Mouse (Mus musculus): ENCODE data around the gene Rapgef3. TPM values are rescaled to one million over a fixed set of nuclear protein-coding genes. Genes with fewer than 3 reads are reported as not detected.
A peak's percentile ranks its signal among the peaks of the same experiment; 100 is the strongest.

Rapgef3 gene
- polyA plus RNA-seq (2017; shearing (Covaris generic)): 1 to 10 TPM in 1 of 2 experiments, under 1 TPM in 1; 0.31 to 1.5 TPM

DNA sequence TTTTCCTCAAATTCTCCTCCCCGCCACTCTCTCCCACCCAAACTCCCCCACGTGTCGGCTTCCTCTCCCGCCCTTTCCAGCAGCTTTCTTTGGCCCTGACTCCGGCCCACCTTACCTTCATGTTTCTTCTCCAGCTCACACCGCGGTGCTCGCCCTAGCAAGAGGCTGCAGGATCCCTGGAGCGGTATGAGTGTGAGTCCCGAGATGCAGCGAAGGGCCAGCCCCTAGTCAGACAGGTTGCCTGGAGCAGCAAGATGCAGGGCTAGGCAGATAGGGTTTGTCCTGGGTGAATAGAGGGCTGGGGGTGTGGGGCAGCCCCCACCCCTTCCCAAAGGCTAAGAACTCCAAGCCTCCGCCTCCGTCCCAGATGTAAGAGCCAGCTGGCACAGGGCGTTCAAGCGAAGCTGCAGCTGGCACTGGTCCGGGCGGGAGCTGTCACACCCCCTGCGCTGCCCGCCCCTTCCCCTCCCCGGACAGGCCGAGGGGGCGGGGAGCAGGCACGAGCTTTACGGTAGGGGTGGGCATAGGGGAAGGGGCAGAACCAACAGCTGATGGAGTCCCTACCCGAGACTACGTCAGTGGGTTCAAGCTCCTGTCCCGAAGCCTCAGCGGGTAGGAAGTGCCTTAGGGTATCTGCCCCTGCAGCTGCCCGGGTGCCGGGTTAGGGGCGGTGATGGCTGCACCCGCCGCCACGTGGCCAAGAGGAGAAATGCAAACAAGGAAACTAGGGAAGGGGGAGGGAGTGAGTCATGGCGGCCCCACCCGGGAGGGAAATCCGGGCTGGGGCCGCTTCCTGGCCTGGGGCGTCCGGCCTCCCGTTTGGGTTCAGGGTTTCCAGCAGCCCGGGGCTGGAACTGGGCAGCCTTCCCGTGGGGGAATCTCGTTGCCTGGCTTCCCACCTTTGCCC, at the start of gene Rapgef3:
Gene Rapgef3, minus strand, starts transcription at position 693 of the 907 bp plus-strand sequence.
- peak; percentile 90 for ATAC-seq

DNA sequence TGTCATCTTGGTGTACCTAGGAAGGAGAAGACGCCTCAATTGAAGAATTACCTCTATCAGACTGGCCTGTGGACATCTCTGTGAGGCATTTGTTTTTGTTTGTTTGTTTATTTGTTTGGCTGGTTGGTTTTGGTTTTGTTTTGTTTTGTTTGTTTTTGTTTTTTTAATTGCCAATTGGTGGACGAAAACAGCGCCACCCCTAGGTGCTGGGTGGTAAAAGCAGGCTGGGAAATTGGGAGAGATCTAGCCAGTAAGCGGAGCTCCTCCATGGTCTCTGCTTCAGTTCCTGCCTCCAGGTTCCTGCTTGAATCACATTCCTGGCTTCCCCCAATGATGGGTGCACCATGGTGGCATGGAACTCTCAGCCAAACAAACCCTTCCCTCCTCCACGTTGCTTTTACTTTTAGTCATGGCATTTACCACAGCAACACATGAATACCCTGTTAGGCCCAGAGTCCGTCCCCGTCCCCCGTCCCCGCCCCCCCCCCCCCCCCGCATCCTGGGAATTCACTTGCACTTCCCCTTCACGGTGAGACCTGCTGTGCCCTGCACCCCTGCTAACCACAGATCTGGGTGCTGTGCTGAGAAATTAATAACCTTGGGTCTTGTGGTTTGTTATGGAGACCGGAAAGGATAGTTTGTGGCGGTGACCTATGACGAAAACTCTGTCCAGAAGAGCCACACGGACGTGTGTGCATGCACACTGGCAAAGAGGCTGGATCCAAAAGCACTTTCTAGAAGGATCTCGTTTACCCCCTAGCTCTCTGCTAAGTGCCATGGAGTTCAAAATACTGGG, 48.6 kb upstream of the Rapgef3 start:
- ATAC-seq: no peak

DNA sequence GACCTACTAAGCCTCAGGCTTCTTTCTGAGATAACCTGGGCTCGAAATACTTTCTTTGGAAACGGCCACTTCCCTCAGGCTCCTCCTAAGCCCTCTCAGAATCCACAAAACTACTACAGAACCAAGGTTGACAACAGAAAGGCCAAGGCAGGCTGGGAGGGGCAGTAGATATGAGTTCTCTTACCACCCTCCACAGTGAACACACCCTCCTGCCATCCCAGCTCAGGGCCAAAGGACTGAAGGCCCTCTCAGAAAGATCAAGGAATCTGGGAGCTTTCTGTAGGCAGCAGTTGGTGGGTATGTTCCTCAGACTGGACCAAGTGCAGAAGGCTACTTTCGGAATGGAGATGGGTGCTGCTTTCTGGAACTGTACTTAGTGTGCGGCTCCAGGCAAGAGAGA, 47.5 kb upstream of the Rapgef3 start:
- no peak for ATAC-seq

DNA sequence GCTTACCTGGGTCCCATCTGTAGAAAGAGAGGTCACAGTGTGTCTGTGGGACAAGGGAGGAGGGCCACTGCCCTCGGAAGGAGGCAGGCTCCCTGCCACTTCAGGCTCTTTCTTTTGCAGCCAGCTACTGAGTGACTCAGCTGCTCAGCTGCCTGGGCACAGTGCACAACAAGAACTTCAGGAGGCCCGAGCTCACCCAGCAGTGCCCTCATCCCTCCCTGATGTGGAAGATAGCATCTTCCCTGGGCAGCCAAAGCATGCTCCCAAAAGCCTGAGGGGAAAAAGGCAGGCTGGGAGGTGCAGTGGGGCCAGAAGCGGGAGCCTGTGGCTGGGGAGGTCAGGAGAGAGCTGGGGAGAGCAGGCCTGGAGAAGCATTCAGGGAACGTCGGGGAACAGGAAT, 46.9 kb upstream of the Rapgef3 start:
- no peak for ATAC-seq

DNA sequence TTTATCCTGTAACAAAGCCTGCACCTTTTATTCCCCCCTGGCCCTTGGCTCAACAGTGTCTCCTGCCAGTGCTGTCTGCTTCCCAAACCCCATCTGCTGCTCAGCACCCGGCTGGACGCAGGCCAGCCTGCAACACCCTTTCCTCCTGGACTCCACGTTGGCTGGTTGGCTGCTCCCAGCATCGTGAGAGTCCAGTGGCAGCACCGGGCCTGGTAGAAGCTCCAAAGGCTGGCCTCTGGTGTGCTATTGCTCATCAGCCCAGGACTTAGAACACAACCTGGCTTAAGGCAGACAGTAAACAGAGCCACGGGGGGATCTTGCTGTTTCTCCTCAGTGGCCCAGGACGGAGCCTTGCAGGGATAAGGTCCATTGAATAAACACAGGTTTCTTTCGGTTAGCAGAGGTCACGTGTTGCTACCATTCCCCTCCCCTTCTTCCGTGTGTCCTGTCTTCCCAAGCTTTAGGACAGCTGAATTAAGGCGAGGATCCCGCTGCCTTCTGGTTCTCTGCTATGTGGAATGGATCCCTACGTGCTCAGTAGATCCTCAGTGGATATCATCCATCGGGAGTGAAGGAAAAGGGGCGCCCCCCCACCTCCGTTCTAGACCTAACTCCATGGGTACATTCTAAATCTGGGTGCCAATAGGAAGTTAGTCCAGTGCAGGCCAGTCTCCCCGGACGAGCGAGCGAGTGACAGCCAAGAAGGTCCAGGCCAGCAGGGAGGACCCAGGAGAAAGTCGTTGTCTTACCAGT, 45.9 kb upstream of the Rapgef3 start:
- ATAC-seq: no peak

DNA sequence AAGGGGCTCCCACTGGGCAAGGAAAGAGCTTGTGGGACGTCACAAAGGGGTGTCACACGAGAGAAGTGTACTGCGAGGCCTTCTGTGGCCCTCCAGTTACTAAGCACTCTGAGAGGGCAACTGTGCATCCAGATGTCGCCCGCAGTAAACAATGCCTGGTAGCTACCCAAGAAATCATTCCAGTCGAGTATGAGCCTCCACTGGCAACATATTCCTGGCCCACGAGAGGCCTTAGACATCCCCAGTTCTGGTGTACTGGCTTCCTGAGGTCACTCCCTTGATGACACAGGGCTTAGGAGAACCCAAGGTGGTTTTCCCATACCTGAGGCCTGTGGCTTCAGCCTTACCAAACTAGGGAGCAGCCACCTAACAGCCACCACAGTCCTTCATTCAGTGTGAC, 45.1 kb upstream of the Rapgef3 start:
- ATAC-seq: no peak

DNA sequence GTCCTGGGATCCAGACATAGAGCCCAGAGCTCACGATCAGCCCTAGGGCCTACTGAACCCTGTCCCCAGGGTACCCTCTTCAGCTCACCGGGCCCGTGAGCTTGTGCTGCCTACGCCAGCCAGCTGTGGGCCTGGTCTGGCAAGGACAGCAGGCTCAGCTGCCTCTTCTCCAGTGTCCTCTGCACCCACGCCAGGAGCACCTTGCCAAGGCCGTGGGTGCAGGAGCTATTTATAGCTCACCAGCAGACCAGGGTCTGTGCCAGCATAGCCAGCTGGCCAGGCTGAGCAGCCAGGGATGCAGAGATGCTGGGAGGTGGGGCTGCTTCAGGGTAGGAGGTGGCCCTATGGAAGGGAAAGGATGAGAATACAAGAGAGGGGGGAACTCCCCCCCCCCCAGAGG, 44.4 kb upstream of the Rapgef3 start:
- no peak for ATAC-seq

DNA sequence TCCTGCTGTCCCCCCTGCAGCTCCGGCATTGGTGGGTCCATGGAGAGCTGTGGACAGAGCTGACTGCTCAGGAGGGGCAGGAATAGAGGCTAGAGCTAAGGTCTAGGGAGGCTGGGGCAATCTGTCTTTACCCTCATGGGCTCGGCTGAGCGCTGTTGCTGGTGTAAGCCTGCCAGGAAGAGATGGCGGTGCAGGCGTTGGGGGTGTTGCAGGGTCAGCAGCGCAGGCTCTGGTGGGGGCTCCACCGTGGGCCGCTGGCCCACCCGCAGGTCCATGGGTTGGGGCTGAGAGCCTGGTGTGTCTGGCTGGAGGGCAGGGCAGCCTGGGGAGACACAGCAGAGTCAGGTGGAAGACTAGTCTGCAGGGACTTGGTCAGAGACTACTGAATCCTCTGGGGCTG, 43.5 kb upstream of the Rapgef3 start:
- ATAC-seq: no peak

DNA sequence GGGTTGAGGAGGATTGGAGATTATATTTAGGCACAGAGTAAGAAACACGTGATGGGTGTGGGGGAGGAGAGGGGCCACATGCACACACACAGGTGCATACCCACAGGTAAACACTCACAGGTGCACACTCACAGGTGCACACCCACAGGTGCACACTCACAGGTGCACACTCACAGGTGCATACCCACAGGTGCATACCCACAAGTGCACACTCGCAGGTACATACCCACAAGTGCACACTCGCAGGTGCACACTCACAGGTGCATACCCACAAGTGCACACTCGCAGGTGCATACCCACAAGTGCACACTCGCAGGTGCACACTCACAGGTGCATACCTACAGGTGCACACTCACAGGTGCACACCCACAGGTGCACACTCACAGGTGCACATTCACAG, 42.6 kb upstream of the Rapgef3 start:
- no peak for ATAC-seq

DNA sequence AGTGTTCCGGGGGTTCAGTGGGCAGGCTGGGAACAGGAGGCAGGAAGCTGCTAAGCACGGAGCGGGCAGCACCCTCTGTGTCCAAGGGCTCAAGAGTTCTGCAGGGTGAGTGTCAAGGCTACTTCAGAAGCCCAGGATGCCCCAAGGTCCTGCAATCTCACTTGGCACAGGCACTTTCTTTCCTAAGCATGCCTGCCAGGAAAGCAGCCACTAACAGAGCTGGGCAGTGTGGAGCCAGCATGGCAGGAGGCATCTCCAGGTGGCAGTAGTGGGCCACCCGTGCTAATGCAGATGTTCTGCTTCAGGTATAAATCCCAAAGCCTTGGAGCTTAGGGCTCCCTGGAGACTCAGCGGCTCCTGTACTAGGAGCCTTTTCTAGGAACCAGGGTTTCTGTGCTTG, 42.2 kb upstream of the Rapgef3 start:
- no peak for ATAC-seq

DNA sequence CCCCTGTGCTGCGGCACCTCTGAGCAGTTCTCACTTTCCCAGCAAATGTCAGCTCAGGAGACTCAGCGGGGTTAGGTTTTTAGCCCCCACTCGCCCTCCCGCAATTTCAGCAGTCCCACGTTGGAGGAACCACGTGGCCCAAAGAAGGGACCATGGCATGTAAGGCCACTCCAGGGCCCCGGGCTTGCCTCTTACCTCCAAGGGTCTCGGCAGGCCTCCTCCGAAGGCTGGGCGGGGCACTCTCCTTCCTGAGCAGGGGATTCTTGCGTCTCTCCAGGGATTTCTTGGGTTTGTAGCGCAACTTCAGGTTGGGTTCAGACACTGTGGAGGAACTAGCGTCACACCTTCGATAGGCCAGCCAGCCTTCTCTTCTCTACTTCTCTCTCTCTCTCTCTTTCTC, 41.4 kb upstream of the Rapgef3 start:
- no peak for ATAC-seq

DNA sequence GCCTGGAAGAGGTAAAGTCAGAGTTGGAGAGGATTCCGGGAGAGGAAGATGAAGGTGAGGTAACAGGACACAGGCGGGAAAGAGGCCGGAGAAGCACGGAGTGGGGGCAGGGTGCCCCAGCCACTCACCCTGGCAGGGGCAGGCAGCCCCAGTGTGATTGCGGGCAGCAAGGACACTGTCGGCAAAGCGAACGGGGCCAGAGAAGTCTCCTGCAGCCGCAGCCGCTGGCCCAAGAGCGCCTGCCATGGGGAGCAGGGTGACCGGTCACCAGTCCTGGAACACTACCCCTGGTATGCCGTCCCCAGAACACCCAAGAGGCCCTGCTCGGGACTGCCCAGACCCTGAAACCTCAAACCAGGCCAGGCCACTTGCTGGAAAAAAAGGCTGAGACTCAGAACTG, 40.8 kb upstream of the Rapgef3 start:
- no peak for ATAC-seq

DNA sequence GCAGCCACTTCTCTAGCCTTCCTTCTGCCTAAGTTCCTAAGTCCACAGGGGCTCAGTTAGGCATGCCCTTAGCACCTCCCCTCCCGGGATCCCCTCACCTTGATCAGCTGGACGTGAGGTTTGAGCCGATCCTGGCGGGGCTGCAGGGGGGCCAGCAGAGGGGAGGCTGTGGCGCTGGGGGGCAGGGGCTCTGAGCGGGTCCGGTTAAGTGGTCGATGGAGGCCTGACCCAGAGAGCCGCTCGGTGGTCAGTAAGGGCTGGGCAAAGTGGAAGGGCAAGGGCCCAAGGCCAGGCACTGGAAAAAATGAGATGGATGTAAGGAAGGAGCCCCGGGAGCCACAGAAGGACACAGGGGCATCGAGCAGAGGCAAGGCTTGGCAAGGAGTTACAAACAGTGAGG, 40.1 kb upstream of the Rapgef3 start:
- no peak for ATAC-seq

DNA sequence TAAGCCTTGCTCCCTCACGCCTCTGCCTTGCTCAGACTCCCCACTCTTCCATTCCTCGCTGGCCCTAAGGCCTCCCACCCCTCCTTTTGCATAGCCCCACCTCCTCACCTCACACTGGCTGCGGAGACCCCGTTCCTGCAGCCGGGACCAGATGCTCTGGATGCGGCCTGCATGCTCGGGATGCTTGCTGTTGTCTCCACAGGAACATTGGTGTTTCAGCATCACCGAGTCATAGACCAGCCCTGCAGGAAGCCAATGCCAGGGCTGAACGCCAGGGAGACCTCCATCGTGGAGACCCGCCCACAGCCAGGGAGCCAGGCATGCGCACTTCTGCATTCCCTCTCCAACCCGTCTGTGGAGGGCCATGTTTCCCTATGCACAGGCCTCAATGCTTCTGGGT, 34.8 kb upstream of the Rapgef3 start:
- ATAC-seq: no peak

DNA sequence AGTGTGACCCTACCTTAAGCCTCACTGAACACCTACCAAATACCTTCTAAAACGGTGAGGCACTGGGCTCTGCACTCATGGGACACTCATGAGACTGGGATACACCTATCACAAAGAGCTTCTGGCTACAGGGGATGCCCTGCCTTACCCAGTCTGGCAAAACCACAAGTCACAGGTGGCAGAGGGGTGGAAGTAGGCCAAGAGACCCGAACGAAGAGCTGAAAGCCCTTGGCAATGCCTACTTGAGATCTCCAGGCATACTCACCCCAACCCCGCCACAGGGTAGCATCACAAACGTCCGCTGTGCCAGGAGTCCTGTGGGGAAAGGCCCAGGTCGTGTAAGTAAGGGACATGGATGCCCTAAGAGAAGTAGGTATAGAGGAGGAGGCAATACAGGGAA, 34.0 kb upstream of the Rapgef3 start:
- ATAC-seq: no peak

DNA sequence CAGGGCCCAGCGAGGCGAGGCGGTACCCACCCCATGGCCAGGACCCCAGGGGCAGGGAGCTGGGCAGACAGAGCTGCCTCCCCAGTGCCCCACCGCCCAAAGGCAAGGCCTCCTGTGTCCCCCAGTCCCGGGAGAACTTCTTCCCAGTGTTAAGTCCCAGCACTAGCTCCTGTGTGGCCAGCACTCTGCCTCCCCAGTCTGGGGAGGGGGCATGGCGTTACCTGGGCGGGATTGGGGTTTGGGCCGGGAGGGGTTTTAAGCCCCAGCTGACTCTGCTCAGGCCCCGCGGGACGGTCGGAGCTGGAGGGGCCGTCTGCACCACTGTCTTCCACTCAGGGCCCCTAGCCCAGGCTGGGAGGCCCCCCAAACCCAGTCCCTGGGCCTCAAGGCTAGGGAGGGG, 33.1 kb upstream of the Rapgef3 start:
- ATAC-seq: no peak

DNA sequence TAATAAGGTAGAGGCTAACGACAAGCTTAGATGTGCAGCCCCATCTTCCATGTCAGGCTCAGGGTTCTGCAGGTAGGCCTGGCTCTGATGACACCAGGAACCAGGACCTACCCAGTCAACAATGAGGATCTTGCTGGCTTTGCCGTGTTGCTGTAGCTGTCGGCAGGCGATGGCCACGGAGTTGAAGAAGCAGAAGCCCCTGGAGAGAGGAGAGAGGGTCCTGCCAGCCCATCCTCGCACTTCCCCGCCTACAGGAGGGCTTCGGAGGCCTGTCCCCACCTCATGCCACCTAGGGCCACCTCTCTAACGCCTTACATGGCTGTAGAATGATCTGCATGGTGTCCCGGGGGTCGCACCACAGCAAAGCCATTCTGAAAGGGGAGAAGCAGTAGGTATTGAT, 31.7 kb upstream of the Rapgef3 start:
- ATAC-seq: no peak

DNA sequence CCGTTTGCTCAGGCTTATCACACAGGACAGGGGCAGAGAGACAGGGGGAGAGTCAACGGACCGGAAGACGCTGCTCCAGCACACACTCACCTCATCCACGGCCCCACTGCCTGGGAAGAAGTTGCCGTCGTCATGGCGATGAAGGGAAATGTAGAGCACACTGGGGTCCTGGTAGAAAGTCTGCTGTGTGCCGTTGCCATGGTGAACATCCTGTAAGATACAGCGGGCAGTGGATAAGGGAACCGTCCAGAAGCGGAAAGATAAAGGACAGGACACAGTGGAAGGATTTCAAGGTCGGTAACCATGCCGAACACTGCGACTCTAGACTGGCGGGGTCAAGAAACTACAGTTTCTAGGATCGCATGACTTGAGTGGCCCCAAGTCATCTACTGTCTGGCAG, 30.4 kb upstream of the Rapgef3 start:
- ATAC-seq: no peak

DNA sequence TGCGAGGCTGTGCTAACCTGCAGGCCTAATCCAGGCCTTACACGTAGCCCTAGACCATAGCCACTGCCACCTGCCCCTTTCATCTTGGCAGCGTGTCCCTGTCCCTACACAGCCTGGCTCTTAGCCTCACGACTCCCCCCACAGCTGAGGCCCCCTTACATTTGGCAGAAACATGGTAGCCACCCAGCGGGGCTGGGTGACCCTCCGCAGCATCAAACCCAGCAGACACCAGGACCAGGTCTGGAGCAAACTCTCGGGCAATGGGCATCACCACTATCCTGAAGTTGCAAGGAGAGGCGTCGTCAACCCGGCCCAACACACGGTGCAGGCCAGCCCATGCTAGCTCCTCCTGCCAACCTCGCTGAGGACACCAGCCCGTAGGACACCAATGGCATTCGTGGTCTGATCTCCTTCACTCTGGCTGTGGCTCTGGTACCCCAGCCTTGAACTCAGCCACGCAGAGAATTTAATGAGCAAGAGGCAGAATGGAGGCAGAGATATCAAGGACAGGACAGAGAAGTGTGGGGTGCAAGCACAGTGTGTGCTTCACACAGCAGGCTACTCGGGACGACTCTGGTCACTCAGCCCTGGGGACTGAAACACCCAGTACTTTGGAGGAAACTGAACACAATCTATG, 29.0 kb upstream of the Rapgef3 start:
- no peak for ATAC-seq

DNA sequence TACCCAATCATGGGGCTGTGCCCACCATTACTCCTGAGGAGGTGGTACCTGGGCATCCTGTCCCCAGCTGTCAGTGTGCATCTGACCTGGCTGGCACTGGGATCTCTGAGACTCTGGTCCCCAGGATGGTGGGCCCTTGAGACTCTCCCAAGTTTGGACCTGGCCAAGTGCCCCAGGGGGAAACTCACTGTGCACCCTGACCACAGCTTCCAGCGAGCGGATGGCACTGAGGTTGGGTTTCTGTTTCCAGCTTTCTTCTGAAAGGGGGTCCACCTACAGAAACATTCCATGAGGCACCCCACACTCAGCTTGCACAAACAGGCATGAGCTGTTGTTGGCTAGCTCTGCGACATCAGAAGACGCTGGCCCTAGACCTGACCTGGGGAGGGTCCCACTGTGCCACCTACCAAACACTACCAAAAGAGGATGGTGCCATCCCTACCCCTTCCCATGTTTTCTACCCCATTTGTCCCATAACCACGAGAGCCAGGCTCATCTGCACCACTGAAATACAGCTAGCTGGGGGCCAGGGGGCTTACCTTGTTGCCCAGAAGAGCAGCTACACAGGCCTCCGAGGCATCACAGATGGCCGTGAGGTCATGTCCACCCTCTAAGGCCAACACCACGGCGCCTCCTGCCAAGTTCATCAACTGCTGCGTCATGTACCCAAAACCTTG, 27.9 kb upstream of the Rapgef3 start:
- no peak for ATAC-seq

DNA sequence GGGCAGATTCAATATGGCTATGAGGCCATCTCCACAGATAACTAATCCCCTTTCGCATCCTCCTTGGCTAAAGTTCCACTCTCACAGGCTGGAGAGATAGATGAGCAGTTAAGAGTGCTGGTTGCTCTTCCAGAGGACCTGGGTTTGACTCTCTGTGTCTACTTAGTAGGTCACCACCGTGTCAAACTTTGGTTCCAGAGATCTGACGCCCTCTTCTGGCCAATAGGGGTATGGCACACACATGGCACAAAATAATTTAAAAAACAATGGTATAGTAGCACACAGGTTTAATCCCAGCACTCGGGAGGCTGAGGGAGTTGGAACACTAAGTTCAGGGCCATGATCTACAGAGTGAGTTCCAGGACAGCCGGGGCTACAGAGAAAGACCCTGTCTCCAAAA, 26.5 kb upstream of the Rapgef3 start:
- no peak for ATAC-seq

All from CD4-positive, CD25-positive, alpha-beta regulatory T cell, adult 4 months (primary cell).